Mouse (Mus musculus): Measurements from ENCODE around the gene H1foo. TPM values are rescaled to one million over a fixed set of nuclear protein-coding genes. Genes with fewer than 3 reads are reported as not detected.
A peak's percentile ranks its signal among the peaks of the same experiment; 100 is the strongest.

The H1foo gene
- polyA plus RNA-seq, 1 experiment = not detected

GRCm38 (mm10) chr6:115967291-115967880, 22.6 kb downstream of the H1foo start:
- H3K36me3 ChIP-seq (ENCODE audit: control insufficient read depth, insufficient read depth, low read length) = peaks cover 13% of the 10 kb centered on the region
- peaks cover 15% of the 10 kb centered on the region; the same call in 1 of the 2 replicates for H3K4me1 ChIP-seq (ENCODE audit: control insufficient read depth, insufficient read depth, insufficient read length)
- 91% methylated on average over 15 of the region's 15 CpGs for WGBS
- no peaks in the 10 kb centered on the region for H3K27me3 ChIP-seq (ENCODE audit: control insufficient read depth, insufficient read depth, low read length)
- no peak overlapping the region for H3K4me3 ChIP-seq (ENCODE audit: extremely low read depth, insufficient read depth, insufficient read length)
- TF ChIP-seq CTCF (IDR thresholded peaks at IDR 0.05; ENCODE audit: extremely low read depth, insufficient read depth, insufficient read length, insufficient replicate concordance) (no peak), POLR2A (IDR thresholded peaks at IDR 0.05; ENCODE audit: low read depth, low read length) (no peak)
- no peak for DNase-seq (ENCODE audit: low read depth in 1 of 2, low spot score in 2 of 2)
- no peak overlapping the region for H3K27ac ChIP-seq (ENCODE audit: insufficient read depth, low read length)

- Histone ChIP-seq H3K4me1 (ENCODE audit: control insufficient read depth, insufficient read depth, insufficient read length) (peaks cover 20% of the 10 kb centered on the region; the same call in 1 of the 2 replicates), H3K27ac (ENCODE audit: insufficient read depth, low read length) (no peak overlapping the region), H3K27me3 (ENCODE audit: control insufficient read depth, insufficient read depth, low read length) (no peaks in the 10 kb centered on the region), H3K4me3 (ENCODE audit: extremely low read depth, insufficient read depth, insufficient read length) (no peak overlapping the region), H3K36me3 (ENCODE audit: control insufficient read depth, insufficient read depth, low read length) (peaks cover 11% of the 10 kb centered on the region)
- 81% methylated on average over 5 of the region's 5 CpGs for WGBS
- no peak for DNase-seq (ENCODE audit: low read depth in 1 of 2, low spot score in 2 of 2)
- TF ChIP-seq POLR2A (IDR thresholded peaks at IDR 0.05; ENCODE audit: low read depth, low read length) (no peak), CTCF (IDR thresholded peaks at IDR 0.05; ENCODE audit: extremely low read depth, insufficient read depth, insufficient read length, insufficient replicate concordance) (no peak)
Observed at GRCm38 (mm10) chr6:115968086-115968485, 23.3 kb downstream of the H1foo start.

- TF ChIP-seq POLR2A (IDR thresholded peaks at IDR 0.05; ENCODE audit: low read depth, low read length) (no peak), CTCF (IDR thresholded peaks at IDR 0.05; ENCODE audit: extremely low read depth, insufficient read depth, insufficient read length, insufficient replicate concordance) (no peak)
- Histone ChIP-seq H3K4me1 (ENCODE audit: control insufficient read depth, insufficient read depth, insufficient read length) (peaks cover 21% of the 10 kb centered on the region; the same call in 1 of the 2 replicates), H3K27ac (ENCODE audit: insufficient read depth, low read length) (no peak overlapping the region), H3K4me3 (ENCODE audit: extremely low read depth, insufficient read depth, insufficient read length) (no peak overlapping the region), H3K36me3 (ENCODE audit: control insufficient read depth, insufficient read depth, low read length) (peaks cover 11% of the 10 kb centered on the region), H3K27me3 (ENCODE audit: control insufficient read depth, insufficient read depth, low read length) (no peaks in the 10 kb centered on the region)
- WGBS = 83% methylated on average over 6 of the region's 6 CpGs
- DNase-seq (ENCODE audit: low read depth in 1 of 2, low spot score in 2 of 2) = no peak
Observed at GRCm38 (mm10) chr6:115968700-115969099, 24.0 kb downstream of the H1foo start.

GRCm38 (mm10) chr6:115969103-115969502, 24.4 kb downstream of the H1foo start:
- TF ChIP-seq CTCF (IDR thresholded peaks at IDR 0.05; ENCODE audit: extremely low read depth, insufficient read depth, insufficient read length, insufficient replicate concordance) (no peak), POLR2A (IDR thresholded peaks at IDR 0.05; ENCODE audit: low read depth, low read length) (no peak)
- no peak overlapping the region for H3K4me3 ChIP-seq (ENCODE audit: extremely low read depth, insufficient read depth, insufficient read length)
- H3K4me1 ChIP-seq (ENCODE audit: control insufficient read depth, insufficient read depth, insufficient read length) = peaks cover 21% of the 10 kb centered on the region; the same call in 1 of the 2 replicates
- H3K36me3 ChIP-seq (ENCODE audit: control insufficient read depth, insufficient read depth, low read length) = peaks cover 8% of the 10 kb centered on the region
- 80% methylated on average over 9 of the region's 9 CpGs for WGBS
- H3K27me3 ChIP-seq (ENCODE audit: control insufficient read depth, insufficient read depth, low read length) = no peaks in the 10 kb centered on the region
- H3K27ac ChIP-seq (ENCODE audit: insufficient read depth, low read length) = peak overlapping the region; percentile 5; the same call in 1 of the 2 replicates
- DNase-seq (ENCODE audit: low read depth in 1 of 2, low spot score in 2 of 2) = no peak

- 29% methylated on average over 4 of the region's 6 CpGs for WGBS
- Histone ChIP-seq H3K4me1 (ENCODE audit: control insufficient read depth, insufficient read depth, insufficient read length) (peaks cover 21% of the 10 kb centered on the region; the same call in 1 of the 2 replicates), H3K4me3 (ENCODE audit: extremely low read depth, insufficient read depth, insufficient read length) (no peak overlapping the region), H3K27ac (ENCODE audit: insufficient read depth, low read length) (peak overlapping the region; percentile 14; the same call in 1 of the 2 replicates), H3K27me3 (ENCODE audit: control insufficient read depth, insufficient read depth, low read length) (no peaks in the 10 kb centered on the region), H3K36me3 (ENCODE audit: control insufficient read depth, insufficient read depth, low read length) (peaks cover 7% of the 10 kb centered on the region)
- no peak for DNase-seq (ENCODE audit: low read depth in 1 of 2, low spot score in 2 of 2)
- TF ChIP-seq CTCF (IDR thresholded peaks at IDR 0.05; ENCODE audit: extremely low read depth, insufficient read depth, insufficient read length, insufficient replicate concordance) (no peak), POLR2A (IDR thresholded peaks at IDR 0.05; ENCODE audit: low read depth, low read length) (no peak)
Observed at GRCm38 (mm10) chr6:115969952-115970351, 25.2 kb downstream of the H1foo start.

GRCm38 (mm10) chr6:115971273-115972060, 26.7 kb downstream of the H1foo start:
- no peak overlapping the region for H3K4me3 ChIP-seq (ENCODE audit: extremely low read depth, insufficient read depth, insufficient read length)
- H3K36me3 ChIP-seq (ENCODE audit: control insufficient read depth, insufficient read depth, low read length) = peaks cover 6% of the 10 kb centered on the region; the same call in 1 of the 2 replicates
- TF ChIP-seq POLR2A (IDR thresholded peaks at IDR 0.05; ENCODE audit: low read depth, low read length) = no peak
- TF ChIP-seq CTCF (IDR thresholded peaks at IDR 0.05; ENCODE audit: extremely low read depth, insufficient read depth, insufficient read length, insufficient replicate concordance) = no peak
- peaks cover 21% of the 10 kb centered on the region; the same call in 1 of the 2 replicates for H3K4me1 ChIP-seq (ENCODE audit: control insufficient read depth, insufficient read depth, insufficient read length)
- peak overlapping the region; percentile 8; the same call in 1 of the 2 replicates for H3K27ac ChIP-seq (ENCODE audit: insufficient read depth, low read length)
- 58% methylated on average over 13 of the region's 13 CpGs for WGBS
- DNase-seq (ENCODE audit: low read depth in 1 of 2, low spot score in 2 of 2) = no peak
- no peaks in the 10 kb centered on the region for H3K27me3 ChIP-seq (ENCODE audit: control insufficient read depth, insufficient read depth, low read length)

All from spleen, adult 2 months (tissue).